Mouse (Mus musculus) right cerebral cortex, postnatal 25 days (tissue): ENCODE data around the gene Slco2b1.

ENCODE experiments used
- DNase-seq: peaks from one replicate; pipeline ENCODE4 v3.0.0; 2022

Gene Slco2b1

DNA sequence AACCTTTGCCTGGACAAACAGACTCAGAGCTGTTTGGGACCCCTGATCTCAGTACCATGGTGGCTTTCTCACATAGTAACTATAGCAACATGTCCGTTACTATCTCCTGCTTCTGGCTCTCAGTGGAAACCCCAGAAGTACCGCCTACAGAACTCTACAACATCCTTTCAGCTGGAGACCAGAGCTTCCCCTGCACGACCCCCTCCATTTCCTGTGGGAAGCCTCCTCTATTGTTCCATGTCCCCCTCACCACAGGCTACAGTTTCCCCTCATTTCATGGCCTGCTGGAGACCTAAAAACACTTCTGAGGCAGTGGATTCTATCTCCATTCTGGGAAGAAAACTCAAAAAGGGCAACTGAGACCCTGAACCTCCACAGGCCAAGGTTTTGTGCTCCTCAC lies 18.7 kb downstream of the Slco2b1 start:
- no peak for DNase-seq

DNA sequence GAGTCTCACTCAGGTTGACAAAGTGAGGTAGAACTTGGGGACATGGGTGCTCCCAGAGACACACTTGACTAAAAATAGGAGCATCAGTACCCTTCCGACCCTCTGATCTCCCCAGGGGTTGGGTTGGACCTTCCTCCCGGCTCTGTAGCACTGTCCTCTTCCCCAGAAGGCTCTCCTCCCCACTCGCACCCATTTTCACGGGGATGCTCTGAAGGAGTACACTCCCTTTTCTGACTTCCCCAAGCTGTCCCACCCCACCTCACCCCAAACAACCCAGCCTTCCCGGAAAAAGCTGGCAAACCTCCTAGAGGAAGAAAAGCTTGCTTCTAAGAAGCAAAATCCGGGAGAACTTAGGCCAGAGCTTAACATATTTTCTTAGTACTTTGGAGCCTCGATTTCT lies 20.3 kb downstream of the Slco2b1 start:
- no peak for DNase-seq

DNA sequence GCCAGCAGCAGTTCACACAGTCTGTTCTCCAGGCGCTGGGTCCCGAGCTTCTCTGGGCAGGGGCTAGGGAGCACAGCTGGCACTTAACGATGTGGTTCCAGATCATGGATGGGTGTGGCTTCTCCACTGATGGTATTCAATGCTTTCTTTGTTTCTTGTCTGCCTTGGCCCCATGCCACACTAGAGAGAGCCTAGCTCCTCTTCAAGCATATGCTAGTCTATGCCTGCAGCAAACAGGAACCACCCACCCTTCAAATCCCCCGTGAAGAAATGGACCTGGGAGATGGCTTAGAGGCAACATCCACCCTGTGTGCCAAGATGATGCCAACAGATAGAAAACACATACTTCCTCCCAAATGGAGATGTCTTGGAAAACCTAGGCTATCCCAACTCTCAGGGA lies 27.1 kb downstream of the Slco2b1 start:
- peak; percentile 28 for DNase-seq

DNA sequence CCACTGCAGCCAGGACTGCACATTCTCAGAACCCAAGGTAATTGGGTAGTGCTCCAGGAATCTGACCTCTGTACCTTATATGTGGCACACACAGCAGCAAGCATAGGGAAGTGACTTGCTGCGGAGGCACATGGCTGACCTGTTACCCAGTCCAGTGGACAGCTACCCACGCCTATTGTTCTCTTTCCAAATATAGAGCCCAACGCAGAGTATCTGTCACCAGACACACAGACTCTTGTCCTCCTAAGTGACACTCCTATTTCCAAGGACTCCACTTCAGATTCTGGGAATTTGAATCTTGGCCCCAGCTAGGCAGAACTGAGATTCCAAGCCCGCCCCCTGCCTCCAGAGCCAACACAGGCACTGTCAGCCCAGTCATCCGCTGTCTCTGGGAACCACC lies 30.4 kb downstream of the Slco2b1 start:
- DNase-seq, result no peak

DNA sequence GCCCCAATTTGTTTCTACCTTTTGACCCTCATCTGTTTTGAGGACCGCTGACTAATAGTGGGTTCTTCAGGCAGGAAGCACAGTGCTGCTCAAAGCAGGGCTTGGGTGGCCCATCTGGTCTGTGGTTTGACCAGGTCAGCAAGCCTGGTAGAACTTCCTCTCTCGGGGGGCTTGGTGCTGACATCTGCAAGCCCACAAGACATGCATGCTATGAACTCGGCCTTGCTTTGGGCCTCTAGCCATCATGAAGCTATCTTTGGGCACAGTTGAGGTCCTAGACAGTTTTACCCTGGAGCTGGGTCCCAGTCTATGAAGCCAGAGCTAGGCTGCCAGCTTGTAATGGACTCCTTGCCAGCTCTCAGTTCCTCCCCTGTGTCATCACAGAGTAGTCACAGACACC lies 36.2 kb downstream of the Slco2b1 start:
- peak; percentile 31 for DNase-seq

DNA sequence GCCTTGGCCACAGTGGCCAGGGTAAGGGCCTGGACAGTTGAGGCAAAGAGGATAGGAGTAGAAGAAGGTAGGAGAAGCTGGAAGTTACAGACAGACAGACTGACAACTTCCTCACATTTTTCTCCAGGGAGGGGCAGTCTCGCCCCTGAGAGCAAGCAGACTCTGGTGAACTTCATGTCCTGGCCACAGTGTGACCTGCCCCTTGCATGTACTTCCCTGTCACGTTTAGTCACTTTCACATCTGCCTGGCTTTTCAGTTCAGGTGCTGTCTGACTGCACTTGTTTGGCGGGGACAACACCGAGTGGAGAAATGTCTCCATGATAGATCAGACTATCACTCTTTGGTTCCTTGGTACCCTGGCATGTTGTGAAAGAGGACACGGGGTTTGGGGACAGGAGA lies 36.9 kb downstream of the Slco2b1 start:
- no peak for DNase-seq

DNA sequence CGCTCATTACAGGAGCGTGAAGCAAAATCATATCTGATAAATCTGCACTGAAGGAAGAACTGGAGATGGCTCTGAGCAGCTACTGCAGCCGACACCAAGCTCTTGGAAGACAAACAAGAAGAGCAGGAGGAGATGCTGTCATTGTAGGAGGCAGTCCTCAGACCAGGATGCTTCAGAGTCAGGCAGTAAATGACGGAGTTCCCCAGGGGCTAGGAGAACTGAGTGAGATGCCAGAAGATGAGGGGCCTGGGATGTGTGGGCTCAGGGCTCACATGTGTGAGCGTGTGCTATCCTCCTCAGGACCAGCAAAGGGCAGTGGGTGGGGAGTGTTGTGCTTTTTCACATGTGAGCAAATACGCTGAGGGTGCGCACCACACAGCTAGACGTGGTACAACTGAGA lies 38.0 kb downstream of the Slco2b1 start:
- DNase-seq, result no peak

DNA sequence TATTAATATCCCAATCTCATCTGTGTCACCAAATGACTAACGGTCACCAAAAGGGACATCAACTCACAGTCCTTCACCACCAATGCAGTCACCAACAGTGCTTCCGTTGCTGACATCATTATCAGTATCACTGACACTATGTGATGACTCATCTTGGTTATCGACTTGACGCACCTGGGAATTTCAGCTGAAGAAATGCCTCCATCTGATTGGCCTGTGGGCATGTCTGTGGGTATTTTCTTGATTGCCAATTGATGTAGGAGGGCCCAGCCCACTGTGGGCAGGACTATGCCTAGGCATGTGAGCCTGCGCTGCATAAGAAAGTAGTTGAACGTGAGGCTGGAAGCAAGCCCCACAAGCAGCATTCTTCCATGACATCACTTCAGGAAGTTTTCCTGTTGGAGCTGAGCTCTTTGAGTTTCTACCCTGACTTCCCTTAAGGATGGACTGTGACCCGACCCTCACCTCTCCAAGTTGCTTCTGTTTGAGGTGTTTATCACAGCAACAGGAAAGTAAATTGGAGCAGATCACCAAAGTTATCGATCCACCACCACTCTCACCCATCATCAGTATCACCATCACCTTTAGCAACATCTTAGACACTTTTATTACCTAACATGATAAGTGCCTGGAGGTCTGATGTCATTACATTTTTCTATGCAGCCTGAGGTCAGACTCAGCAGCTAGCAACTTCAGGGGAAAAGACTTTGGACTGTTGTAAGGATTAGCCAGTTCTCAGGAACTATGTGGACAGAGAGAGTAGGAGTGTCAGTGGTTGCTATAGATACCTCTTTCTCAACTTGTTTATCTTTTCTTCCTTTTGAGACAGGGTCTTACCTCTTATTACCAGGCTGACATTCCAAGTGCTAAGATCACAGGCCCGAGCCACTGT lies 39.4 kb downstream of the Slco2b1 start:
- DNase-seq, result no peak

DNA sequence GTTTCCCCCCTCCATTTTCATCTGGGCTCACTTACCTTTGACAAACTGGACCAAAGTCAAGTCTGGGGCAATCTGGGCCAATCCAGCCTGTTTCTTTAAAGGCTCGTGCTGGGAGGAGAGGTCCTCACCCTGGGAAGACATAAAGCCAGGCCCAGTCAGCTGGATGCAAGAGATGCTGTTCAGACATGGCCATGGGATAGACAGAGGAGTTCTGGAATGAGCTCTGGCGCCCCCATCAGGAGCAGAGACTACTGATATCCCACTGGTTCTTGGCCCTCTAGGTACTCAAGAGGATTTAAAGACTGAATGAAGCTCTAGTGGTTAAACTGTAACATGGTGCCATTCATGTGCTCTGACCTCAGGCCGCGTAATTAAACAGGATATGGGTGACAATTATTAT lies 40.2 kb downstream of the Slco2b1 start:
- no peak for DNase-seq

DNA sequence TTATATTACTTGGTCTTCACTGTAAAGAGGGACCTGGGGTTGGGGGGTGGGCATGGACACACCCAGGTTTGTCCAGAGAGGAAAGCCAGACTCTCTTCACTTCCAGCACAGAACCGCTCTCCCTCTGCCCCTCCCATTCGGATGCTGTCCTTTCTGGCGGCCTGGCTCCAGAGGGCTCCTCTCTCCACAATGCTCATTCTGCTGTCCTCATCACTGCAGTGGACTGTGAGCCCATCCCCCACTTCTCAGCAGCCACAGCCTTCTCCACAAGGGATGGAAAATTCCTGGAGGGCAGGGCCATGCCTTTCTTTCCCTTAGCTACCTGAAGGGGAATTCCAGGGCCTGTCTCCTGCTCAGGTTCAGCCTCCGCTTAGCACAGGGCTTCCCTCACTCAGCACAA lies 42.3 kb downstream of the Slco2b1 start:
- no peak for DNase-seq

DNA sequence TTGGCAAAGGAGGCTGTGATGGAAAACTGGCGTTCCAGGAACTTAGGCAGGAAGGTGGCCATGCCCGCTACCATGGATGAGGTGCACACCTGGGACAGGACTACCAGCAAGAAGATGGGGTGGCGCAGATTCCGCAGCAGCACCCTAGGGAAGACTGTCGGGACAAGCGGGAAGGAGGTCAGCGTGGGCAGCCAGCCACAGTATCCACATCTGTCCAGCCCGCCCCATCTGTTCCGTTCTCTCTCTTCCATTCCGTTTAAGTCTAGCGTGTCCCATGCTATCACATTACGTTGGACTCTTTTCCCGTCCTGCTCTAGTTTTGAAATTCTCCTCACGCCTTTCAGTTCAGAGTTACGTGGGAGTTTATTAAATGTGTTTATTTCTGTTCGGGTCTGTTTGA lies 44.0 kb downstream of the Slco2b1 start:
- DNase-seq, result no peak

DNA sequence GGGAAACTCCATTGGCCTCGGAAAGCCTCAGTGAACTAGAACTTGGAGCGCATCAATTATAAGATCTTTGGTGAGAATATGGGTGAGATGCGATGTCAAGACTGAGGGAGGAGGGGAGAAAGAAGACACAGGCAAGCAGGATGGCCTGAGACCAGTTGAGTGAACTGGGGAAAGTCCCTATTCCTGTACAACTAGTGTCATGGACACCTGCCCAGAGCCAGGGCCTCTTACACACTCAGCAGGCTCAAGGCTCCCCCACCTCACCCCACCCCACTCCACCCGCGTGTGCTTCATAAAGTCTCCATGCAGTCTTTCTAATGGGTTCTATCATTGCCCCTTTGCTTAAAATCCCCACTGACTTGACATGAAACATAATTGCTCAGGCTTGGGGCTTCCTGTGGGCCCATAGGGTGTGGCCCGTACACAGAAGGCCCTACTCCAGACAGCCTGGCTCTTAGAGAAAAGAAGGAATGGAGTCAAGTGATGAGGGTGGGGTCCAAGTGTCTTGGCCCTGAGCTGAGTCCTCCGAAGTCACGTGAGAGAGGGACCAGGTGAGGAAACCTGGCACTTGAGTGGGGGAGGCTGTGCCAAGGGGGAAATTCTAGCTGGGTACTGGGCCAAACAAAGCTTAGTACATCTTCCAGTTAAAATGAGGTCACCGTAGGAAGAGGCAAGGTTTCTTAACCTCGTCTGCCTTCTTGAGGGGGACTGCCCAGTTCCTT lies 45.2 kb downstream of the Slco2b1 start:
- DNase-seq, result no peak

DNA sequence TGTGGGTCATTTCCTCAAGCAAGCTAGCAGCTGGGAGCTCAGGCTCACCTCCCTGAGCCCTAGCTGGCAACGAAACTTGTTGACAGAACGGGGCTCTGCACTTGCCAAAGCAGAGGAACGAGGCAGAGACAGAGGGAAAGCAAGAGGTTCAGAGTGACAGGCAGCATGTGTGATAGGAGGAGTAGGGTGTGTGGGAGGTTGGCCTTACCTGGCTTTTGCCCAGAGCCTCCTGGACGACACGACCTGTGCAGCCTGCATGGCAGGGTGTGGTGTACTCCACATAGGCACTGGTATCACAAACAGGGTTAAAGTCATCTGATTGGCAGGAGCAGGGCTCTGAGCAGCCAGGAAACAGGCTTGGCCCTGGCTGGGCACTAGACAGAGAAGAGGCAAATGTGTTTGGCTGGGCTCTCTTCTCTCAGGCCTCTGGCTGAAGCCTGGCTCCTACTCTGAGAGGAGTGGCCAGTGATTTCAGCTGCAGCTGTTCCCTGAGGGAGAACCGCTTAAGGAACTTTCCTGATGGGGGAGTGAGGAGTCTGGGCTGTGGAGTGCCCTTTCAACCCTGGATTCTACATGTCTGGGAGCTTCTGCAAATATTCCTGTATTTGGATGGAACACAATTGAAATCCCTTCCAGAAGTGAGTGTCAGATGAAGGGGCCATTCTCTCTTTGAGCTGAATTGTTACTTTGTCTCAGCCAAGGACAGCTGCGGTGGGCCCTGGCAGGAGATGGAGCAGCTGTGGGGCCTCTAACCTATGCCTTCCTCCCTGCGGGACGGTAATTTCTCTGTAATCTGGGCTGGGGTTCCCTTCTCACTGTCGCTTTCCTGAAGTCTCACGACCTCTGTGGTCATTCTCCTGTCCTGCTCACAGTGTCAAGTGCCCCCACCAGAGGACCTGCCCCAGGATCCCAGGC lies 46.3 kb downstream of the Slco2b1 start:
- no peak for DNase-seq

DNA sequence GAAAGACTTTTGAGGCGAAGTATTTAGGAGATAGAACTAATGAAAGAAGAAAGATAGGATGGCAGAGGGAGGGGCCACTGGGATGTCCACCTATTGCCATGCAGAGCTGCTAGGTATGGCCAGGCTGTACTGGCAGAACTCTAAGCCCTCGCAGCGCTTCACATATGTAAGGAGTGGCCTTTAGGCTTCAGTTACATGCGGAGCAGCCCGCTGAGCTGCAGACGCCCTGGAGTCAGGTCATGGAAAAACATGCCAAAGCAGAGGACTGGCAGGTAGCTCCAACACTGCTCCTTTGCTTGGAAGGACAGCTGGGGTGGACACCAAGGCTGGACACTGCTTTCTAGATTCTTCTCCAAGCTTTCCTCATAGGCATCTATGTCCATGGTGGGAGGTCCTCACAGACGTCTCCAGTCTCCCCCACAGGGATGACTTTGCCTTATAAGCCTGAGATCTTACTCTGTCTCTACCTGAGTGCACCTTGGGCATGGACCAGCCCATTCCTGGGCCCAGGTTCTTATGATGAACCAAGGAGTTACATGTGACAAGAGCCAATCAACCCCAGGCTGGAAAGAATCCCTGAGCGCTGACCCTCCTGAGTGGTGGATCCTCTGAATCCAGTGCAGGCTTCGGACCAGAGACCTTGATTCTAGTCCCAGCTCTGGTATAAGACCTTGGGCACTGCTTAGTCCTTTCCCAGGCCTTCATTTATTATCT lies 47.5 kb downstream of the Slco2b1 start:
- no peak for DNase-seq

DNA sequence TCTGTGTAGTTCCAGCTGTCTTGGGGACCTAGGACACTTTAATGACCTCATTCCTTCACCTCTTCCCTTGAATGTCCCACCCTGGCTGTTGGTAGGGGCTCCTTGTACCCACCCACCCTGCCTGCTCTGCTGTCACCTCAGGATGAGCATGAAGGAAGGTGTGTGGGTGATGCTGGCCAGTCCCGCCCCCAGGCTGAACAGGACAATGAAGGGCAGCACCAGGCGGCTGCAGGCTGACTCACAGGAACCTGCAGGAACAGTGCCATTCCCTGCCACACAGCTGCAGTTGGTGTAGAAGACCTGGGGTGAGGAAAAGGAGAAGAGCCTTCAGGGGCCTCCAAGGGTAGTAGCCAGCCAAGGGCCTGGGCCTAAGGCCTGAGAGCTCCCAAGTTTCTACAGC lies 48.8 kb downstream of the Slco2b1 start:
- no peak for DNase-seq

DNA sequence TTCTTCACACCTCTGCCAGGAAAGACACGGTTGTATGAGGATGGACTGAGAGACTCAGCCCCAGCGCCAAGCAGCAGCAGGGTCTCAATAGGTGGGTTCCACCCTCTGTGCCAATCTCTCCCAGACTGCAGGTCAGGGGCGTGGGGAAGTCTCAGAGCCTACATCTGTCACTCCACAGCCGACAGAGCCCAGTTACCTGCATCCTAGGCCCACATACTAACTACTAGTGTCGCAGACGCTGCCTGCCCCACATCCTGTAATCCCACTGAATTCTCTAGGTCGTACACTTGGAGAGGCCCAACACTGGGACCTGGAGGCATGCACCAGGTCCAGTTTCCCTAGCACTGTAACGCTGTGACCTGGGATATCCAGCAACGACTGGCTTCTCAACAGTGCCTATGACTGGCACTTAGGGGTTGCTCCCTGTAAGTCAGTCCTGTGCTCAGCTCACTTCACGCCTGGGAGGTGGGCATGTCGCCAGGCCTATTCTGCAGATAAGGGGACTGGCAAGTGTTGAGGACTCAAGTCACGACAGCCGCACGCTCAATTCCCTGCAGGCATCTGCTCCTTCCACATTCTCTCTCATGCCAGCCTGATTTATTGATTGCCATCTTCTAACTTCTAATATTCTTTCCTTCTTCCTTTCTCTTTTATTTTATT lies 49.4 kb downstream of the Slco2b1 start:
- DNase-seq, result no peak

DNA sequence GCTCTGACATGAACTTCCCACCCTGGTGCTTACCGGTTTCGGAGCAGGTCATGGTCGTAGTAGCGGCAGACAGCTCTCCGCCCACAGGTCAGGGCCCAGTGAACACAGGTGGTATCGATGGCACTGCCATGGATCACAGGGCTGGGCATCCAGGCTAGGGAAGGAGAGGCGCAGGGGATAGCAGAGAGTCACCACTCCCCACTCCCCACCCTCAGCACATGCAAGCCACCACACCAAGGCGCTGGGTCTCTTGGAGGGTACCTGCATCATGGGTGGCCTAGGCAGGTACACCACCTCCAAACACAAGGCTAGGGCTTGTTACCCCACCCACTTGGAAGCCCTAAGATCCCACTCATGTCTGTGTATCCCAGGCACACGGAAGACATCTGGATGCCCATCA lies 50.1 kb downstream of the Slco2b1 start:
- no peak for DNase-seq

DNA sequence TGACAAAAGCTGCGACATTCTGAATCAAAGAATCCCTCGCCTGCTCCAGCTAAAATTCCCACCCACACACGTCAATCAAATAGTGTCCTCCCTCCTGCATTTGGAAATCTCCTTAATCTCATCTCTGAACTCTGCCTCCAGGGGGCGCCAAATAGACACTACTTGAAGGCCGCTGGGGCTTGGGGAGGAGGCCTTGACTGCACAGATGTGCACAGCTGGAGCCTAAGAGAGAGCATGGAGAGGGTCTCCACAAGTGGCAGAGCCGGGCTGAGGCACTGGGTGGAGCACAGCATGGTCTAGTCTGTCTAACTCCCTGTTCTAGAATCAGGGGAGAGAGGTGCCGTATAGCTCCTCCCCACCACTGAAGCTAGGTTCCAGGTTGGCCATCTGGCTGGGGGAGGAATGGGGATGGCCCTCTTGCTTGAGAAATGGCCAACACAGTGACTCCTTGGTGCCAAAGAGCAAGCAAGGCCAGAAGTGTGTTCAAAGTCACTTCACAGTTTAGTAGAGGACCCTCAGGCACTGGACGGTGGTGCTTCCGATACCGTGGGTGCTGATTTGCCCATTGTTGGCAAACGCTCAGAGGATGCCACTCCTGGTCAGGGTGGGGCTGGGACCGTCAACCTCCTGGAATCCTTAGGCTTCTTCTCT lies 51.6 kb downstream of the Slco2b1 start:
- DNase-seq, result peak; percentile 56

DNA sequence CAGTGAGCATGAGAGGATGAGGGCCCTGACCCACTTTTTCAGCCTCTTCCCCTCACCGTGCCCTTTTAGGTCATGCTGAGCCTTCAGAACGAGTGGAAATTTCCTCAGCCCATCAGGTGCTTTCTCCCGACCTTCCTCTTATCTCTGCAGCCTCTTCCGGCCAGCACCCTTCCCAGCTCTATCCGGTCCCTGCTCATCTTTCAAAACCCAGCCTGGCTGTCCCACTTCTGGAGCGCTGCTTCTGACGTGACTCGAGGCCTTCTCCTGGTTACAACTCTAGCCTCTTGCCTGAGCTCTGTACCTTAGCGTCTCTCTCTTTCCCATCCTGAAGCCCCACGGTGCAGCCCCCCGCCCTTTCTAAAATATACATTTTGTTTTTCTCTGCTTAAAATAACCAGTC lies 56.9 kb downstream of the Slco2b1 start:
- DNase-seq, result no peak

DNA sequence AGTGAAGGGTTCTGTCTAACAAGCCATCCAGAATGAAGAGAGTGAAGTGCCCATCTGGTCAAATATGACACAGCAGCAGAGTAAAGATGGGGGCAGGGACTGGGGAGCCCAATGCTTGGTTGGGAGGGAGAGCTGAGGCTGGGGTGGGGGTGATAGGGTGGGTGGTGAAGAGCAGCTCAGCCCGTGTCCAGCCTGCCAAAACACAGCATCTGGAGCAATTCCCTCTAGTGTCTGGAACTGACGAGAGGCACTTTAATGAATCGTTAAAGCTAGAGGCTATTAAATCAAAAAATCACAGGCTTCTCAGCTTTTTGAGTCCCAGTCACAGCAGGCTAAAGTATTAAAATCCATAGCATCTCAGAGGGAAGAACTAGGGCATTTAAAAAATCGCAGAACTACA lies 61.6 kb downstream of the Slco2b1 start:
- DNase-seq, result no peak

DNA sequence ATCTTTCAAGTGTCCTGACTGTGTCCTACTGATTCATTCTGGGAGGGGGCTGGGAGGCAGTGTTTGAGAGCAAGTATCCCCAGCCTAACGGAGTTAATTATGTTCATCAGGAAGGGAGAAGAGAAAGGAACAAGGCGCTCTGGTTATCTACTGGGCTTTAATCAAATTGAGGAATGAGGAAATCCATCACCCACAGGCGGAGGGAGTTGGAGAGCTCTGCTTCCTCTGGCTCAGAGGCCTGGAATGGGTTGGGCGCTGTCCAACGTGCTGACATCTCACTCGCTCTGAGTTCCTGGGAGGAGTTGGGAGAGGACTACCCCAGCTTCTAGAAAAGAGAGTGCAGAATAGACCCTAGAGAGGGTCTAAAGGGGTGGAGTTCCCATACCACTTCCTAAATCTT lies 62.5 kb downstream of the Slco2b1 start:
- DNase-seq, result no peak

DNA sequence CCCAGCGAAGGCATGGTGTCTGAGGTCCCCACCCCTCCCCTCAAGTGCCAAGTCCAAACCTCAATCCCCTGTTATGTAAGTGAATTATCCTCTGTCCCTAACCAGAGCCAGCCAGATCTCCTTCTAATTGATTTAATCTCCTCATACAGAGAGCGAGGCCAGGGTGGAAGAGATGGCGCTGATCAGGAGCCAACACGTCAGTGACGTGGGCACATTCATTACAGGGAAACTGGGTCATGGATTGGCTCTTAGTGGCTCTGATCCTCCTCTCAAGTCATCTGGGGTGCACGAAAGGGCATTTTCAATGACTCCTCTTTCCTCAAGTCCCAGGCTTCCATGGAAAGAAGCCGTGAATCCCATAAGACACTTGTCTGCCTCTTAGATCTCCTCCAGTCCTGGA lies 66.4 kb downstream of the Slco2b1 start:
- DNase-seq, result no peak
